12 mouse cellular contexts compared by ENCODE assay signal in the genomic region with DNA sequence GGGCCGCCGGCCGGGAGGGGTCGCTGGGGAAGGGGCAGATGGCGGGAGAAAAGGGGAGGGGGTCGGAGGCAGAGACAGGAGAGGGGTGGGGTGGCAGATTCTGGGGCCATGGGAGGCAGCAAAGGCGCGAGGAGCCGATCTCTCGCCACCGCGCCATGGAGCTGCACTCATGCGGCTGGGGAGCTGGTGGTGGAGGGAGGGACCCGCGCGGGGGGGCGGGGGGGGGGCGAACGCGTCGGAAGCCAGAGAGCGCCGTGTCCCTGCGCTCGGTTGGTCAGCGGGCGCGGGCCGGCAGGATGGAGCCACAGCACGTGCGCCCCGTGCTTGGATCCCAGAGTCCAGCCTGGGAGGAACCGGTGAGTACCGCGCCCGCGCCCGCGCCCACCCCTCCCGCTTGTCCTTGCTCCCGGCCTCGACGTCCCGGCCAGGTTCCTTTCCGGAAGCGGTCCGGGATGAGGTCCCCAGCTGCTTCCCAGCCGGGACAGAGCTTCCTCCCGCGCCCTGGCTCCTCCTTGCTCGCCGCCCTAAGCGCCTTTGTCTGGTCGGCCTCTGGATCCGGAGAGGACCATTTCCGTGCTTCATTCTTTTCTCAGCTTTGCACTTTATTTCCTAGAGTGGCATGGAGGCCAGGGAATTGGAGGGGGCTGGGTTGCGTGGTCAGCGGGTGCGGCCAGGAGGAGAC. TPM values are rescaled to one million over a fixed set of nuclear protein-coding genes. Genes with fewer than 3 reads are reported as not detected.
A peak's percentile ranks its signal among the peaks of the same experiment; 100 is the strongest.
DNase-seq lines count a peak whose midpoint lies in the region; ATAC-seq and TF ChIP-seq lines count a peak whose summit lies in the region.
"Not testable (repeated sequence)": the region's sequence is repeated elsewhere in the genome, so short reads cannot be mapped to it uniquely, and the experiment has no call there.
"Had no signal": no experiment of that assay in that cellular context is flagged by ENCODE, and none has a peak within 500 bp of the region (broad histone marks: within the 10 kb centered on the region; RNA-seq: fewer than 3 reads in every experiment).

Gene Gm3264, plus strand, starts transcription at position 278 of the 682 bp plus-strand sequence.

- H3K9me3 ChIP-seq in forebrain, embryonic 10.5 days; hindbrain, embryonic 14.5 days (ENCODE audit: control insufficient read depth, low read length); lung, postnatal 0 days (ENCODE audit: low read length); neural tube, embryonic 15.5 days (replicated peaks): not testable (repeated sequence)

- not testable (repeated sequence) for ATAC-seq in hindbrain, embryonic 14.5 days (ENCODE audit: low FRiP score); lung, postnatal 0 days; neural tube, embryonic 15.5 days (ENCODE audit: low FRiP score)

- not testable (repeated sequence) for H3K27me3 ChIP-seq in forebrain, embryonic 10.5 days (ENCODE audit: poor library complexity, severe bottlenecking); hindbrain, embryonic 14.5 days (ENCODE audit: control insufficient read depth, insufficient read depth, low read length); lung, postnatal 0 days (replicated peaks; ENCODE audit: insufficient read depth, low read length); neural tube, embryonic 15.5 days (replicated peaks)

- 8% methylated on average over 45 of the region's 59 CpGs for WGBS in forebrain, embryonic 10.5 days
- WGBS in hindbrain, embryonic 14.5 days, result 5% methylated on average over 20 of the region's 59 CpGs
- WGBS in lung, postnatal 0 days, result 11% methylated on average over 23 of the region's 59 CpGs
- WGBS in neural tube, embryonic 15.5 days, result 6% methylated on average over 23 of the region's 59 CpGs

- not testable (repeated sequence) for TF ChIP-seq EP300 in lung, postnatal 0 days (IDR thresholded peaks at IDR 0.05)

- peak within 1 kb of the TSS; percentile 52 for H3K4me2 ChIP-seq in hindbrain, embryonic 14.5 days (replicated peaks)
- H3K4me2 ChIP-seq in lung, postnatal 0 days (replicated peaks; ENCODE audit: low read depth, low read length), result 0 out of 2 replicates have a peak within 1 kb of the TSS, but pooled peaks have one; percentile 27
- H3K4me2 ChIP-seq in neural tube, embryonic 15.5 days, result peak within 1 kb of the TSS; percentile 56

- H3K27ac ChIP-seq in forebrain, embryonic 10.5 days, result peak within 1 kb of the TSS; percentile 82
- H3K27ac ChIP-seq in hindbrain, embryonic 14.5 days, result 0 out of 2 replicates have a peak within 1 kb of the TSS, but pooled peaks have one; percentile 32
- H3K27ac ChIP-seq in lung, postnatal 0 days (ENCODE audit: low read length); neural tube, embryonic 15.5 days (replicated peaks): not testable (repeated sequence)

- not testable (repeated sequence) for H3K36me3 ChIP-seq in forebrain, embryonic 10.5 days (replicated peaks); hindbrain, embryonic 14.5 days (replicated peaks; ENCODE audit: control insufficient read depth, insufficient read depth); lung, postnatal 0 days (ENCODE audit: insufficient read depth, low read length); neural tube, embryonic 15.5 days

- peak within 1 kb of the TSS; percentile 52 for H3K4me3 ChIP-seq in forebrain, embryonic 10.5 days
- H3K4me3 ChIP-seq in hindbrain, embryonic 14.5 days (replicated peaks; ENCODE audit: low read length), result peak within 1 kb of the TSS; percentile 35
- H3K4me3 ChIP-seq in lung, postnatal 0 days (ENCODE audit: low read depth, low read length), result not testable (repeated sequence)
- peak within 1 kb of the TSS; percentile 45 for H3K4me3 ChIP-seq in neural tube, embryonic 15.5 days (replicated peaks)

- peak within 1 kb of the TSS; percentile 67 for H3K9ac ChIP-seq in hindbrain, embryonic 14.5 days
- not testable (repeated sequence) for H3K9ac ChIP-seq in lung, postnatal 0 days (replicated peaks; ENCODE audit: low read depth)
- peak within 1 kb of the TSS; percentile 43 for H3K9ac ChIP-seq in neural tube, embryonic 15.5 days (replicated peaks)

- TF ChIP-seq CTCF in lung, postnatal 0 days (IDR thresholded peaks at IDR 0.05), result not testable (repeated sequence)

- peak; percentile 3 for DNase-seq in adrenal gland, postnatal 14 days
- DNase-seq in forebrain, embryonic 10.5 days (ENCODE audit: extremely low spot score, low spot score), result peak; percentile 15
- DNase-seq in heart, adult 9 months (ENCODE audit: low spot score in 2 of 2), result peak; percentile 31 to 58
- DNase-seq in hindbrain, embryonic 14.5 days (ENCODE audit: low spot score), result peak; percentile 15
- DNase-seq in layer of hippocampus, postnatal 14 days (ENCODE audit: low spot score in 2 of 2), result peak in 1 of 2 experiments; percentile 14
- peak; percentile 6 for DNase-seq in lung, postnatal 0 days (ENCODE audit: low spot score)
- peak; percentile 1 for DNase-seq in yolk sac, embryonic 10.5 days (ENCODE audit: low spot score)

- not testable (repeated sequence) for H3K4me1 ChIP-seq in forebrain, embryonic 10.5 days; hindbrain, embryonic 14.5 days (replicated peaks; ENCODE audit: control insufficient read depth, insufficient read depth, low read length); lung, postnatal 0 days (ENCODE audit: insufficient read depth, low read depth, low read length); neural tube, embryonic 15.5 days

RNA-seq across cellular contexts. Expression of gene Gm3264, which starts in this region (rescaled TPM):
- total RNA-seq in adrenal gland, postnatal 14 days (2021), result 3.9 and 5.0 TPM in 2 replicates
- polyA plus RNA-seq in forebrain, embryonic 10.5 days (2016; fragmentation: Nextera tagmentation; extraction: Ambion mirVana), result 0.33 and 0.76 TPM in 2 replicates
- polyA plus RNA-seq in hindbrain, embryonic 14.5 days (2014; fragmentation: Nextera tagmentation; extraction: Ambion mirVana), result 3.5 and 5.5 TPM in 2 replicates
- 10 to 100 TPM; 10.5 to 17.0 TPM for total RNA-seq in layer of hippocampus, postnatal 14 days (2021)
- polyA plus RNA-seq in lung, postnatal 0 days (2015; fragmentation: Nextera tagmentation; extraction: Ambion mirVana), result 0.23 TPM in 1 of 2 replicates, not detected in the other
- 2.1 and 4.1 TPM in 2 replicates for polyA plus RNA-seq in neural tube, embryonic 15.5 days (2015; fragmentation: Nextera tagmentation; extraction: Ambion mirVana)
- total RNA-seq: common myeloid progenitor, adult 5-6 weeks; megakaryocyte progenitor cell, adult 5-6 weeks; MEL had no signal
- polyA plus RNA-seq: thymus, postnatal 0 days had no signal

Comparison
In these comparisons a context has a peak if more than half of its experiments do, and no peak if none do; other contexts are left out.
1. Peak in DNase-seq, H3K4me3 ChIP-seq and H3K27ac ChIP-seq in forebrain, embryonic 10.5 days; RNA of the gene not detected or under 1 TPM.
2. Peak in DNase-seq and H3K4me2 ChIP-seq in lung, postnatal 0 days; RNA of the gene not detected or under 1 TPM.